32 mouse cellular contexts compared by ENCODE assay signal in genomic region chr7:141301386-141301785, GRCm38 (mm10). TPM values are rescaled to one million over a fixed set of nuclear protein-coding genes. Genes with fewer than 3 reads are reported as not detected.
DNase-seq lines count a peak whose midpoint lies in the region; ATAC-seq and TF ChIP-seq lines count a peak whose summit lies in the region.
"Had no signal": no experiment of that assay in that cellular context is flagged by ENCODE, and none has a peak within 500 bp of the region (broad histone marks: within the 10 kb centered on the region; RNA-seq: fewer than 3 reads in every experiment).

No protein-coding gene starts in this region.

- no peaks in the 10 kb centered on the region for H3K79me2 ChIP-seq in liver, adult 2 months (ENCODE audit: control insufficient read depth, insufficient read depth, low read length)

- no peak overlapping the region for H3K9ac ChIP-seq in intestine, postnatal 0 days (ENCODE audit: low read depth, low read length)
- H3K9ac ChIP-seq in intestine, embryonic 16.5 days (ENCODE audit: low read depth, low read length), result no peak overlapping the region
- no peak overlapping the region for H3K9ac ChIP-seq in liver, adult 2 months (ENCODE audit: low read depth, low read length)
- no peak overlapping the region for H3K9ac ChIP-seq in liver, postnatal 0 days (replicated peaks)
- H3K9ac ChIP-seq: forebrain, embryonic 12.5 days; hindbrain, embryonic 15.5 days; neural tube, embryonic 15.5 days; stomach, embryonic 15.5 days had no signal

- no peak for TF ChIP-seq CTCF in intestine, postnatal 0 days (IDR thresholded peaks at IDR 0.05; ENCODE audit: low read depth)
- no peak for TF ChIP-seq CTCF in liver, adult 2 months (IDR thresholded peaks at IDR 0.05; ENCODE audit: low read depth, low read length)
- no peak for TF ChIP-seq CTCF in liver, postnatal 0 days (IDR thresholded peaks at IDR 0.05; ENCODE audit: low read depth)

- H3K9me3 ChIP-seq in intestine, postnatal 0 days (ENCODE audit: control insufficient read depth), result no peaks in the 10 kb centered on the region
- H3K9me3 ChIP-seq in intestine, embryonic 16.5 days (ENCODE audit: control insufficient read depth, low read length), result no peaks in the 10 kb centered on the region
- H3K9me3 ChIP-seq in liver, postnatal 0 days (ENCODE audit: low read length), result no peaks in the 10 kb centered on the region
- H3K9me3 ChIP-seq: embryonic facial prominence, embryonic 13.5 days; forebrain, embryonic 12.5 days; hindbrain, embryonic 15.5 days; limb, embryonic 10.5 days; neural tube, embryonic 15.5 days; stomach, embryonic 15.5 days had no signal

- ATAC-seq in intestine, postnatal 0 days, result peak; percentile 42
- no peak for ATAC-seq in intestine, embryonic 16.5 days
- no peak for ATAC-seq in liver, postnatal 0 days
- ATAC-seq: lung, postnatal 0 days had no signal

- H3K4me2 ChIP-seq in intestine, postnatal 0 days (replicated peaks; ENCODE audit: low read depth), result no peak overlapping the region
- no peak overlapping the region for H3K4me2 ChIP-seq in intestine, embryonic 16.5 days (ENCODE audit: low read depth, low read length)
- no peak overlapping the region for H3K4me2 ChIP-seq in liver, postnatal 0 days (ENCODE audit: low read depth, low read length)
- H3K4me2 ChIP-seq: embryonic facial prominence, embryonic 13.5 days; forebrain, embryonic 12.5 days; heart, embryonic 11.5 days; hindbrain, embryonic 15.5 days; midbrain, embryonic 11.5 days; neural tube, embryonic 15.5 days; stomach, embryonic 15.5 days had no signal

- H3K4me3 ChIP-seq in intestine, postnatal 0 days (ENCODE audit: low read depth, low read length), result no peak overlapping the region
- H3K4me3 ChIP-seq in intestine, embryonic 16.5 days (ENCODE audit: low read length), result no peak overlapping the region
- no peak overlapping the region for H3K4me3 ChIP-seq in liver, adult 2 months (ENCODE audit: insufficient read depth, low read depth, low read length)
- no peak overlapping the region for H3K4me3 ChIP-seq in liver, postnatal 0 days (ENCODE audit: low read depth, low read length)
- H3K4me3 ChIP-seq: embryonic facial prominence, embryonic 13.5 days; erythroblast, embryonic 14.5 days; forebrain, embryonic 12.5 days; gastrocnemius, adult 2 months; hindbrain, embryonic 15.5 days; limb, embryonic 10.5 days; neural tube, embryonic 15.5 days; stomach, embryonic 15.5 days had no signal

- TF ChIP-seq EP300 in liver, postnatal 0 days (IDR thresholded peaks at IDR 0.05; ENCODE audit: low read depth), result no peak

- H3K4me1 ChIP-seq in intestine, postnatal 0 days (replicated peaks; ENCODE audit: control insufficient read depth, insufficient read depth, low read length), result no peaks in the 10 kb centered on the region
- H3K4me1 ChIP-seq in intestine, embryonic 16.5 days (ENCODE audit: control insufficient read depth, insufficient read depth, low read length), result no peaks in the 10 kb centered on the region
- H3K4me1 ChIP-seq in liver, adult 2 months (ENCODE audit: control insufficient read depth, insufficient read depth, low read length), result peaks cover 11% of the 10 kb centered on the region
- H3K4me1 ChIP-seq in liver, postnatal 0 days (ENCODE audit: insufficient read depth), result peaks cover 8% of the 10 kb centered on the region
- H3K4me1 ChIP-seq: embryonic facial prominence, embryonic 13.5 days; forebrain, embryonic 12.5 days; hindbrain, embryonic 15.5 days; limb, embryonic 10.5 days; neural tube, embryonic 15.5 days; stomach, embryonic 15.5 days had no signal

- TF ChIP-seq POLR2A in liver, adult 2 months (IDR thresholded peaks at IDR 0.05; ENCODE audit: extremely low read depth, insufficient read depth, low read length), result no peak

- intact Hi-C loops in left cerebral cortex, postnatal 4 days (cut with DNase I), result no loop called here
- intact Hi-C loops in gastrocnemius, postnatal 14 days (cut with DNase I; ENCODE audit: low total_unique reads), result no loop called here

- peak overlapping the region; percentile 66 for H3K27ac ChIP-seq in intestine, postnatal 0 days (ENCODE audit: low read depth, low read length)
- H3K27ac ChIP-seq in intestine, embryonic 16.5 days (ENCODE audit: low read length), result no peak overlapping the region
- peak overlapping the region; percentile 5 for H3K27ac ChIP-seq in liver, adult 2 months (replicated peaks; ENCODE audit: insufficient read depth, low read depth, low read length)
- H3K27ac ChIP-seq in liver, postnatal 0 days (ENCODE audit: low read depth), result no peak overlapping the region
- H3K27ac ChIP-seq: embryonic facial prominence, embryonic 13.5 days; forebrain, embryonic 12.5 days; gastrocnemius, adult 2 months; hindbrain, embryonic 15.5 days; limb, embryonic 10.5 days; macrophage; neural tube, embryonic 15.5 days; stomach, embryonic 15.5 days had no signal

- peak; percentile 93 for DNase-seq in liver, adult 2 months (ENCODE audit: extremely low read depth, low read depth, low spot score)
- no peak for DNase-seq in liver, postnatal 0 days
- peak; percentile 62 for DNase-seq in cerebellum, adult 8-10 months
- peak; percentile 87 to 88 for DNase-seq in cerebellum, postnatal 25 days
- no peak for DNase-seq in left cerebral cortex, postnatal 4 days
- no peak for DNase-seq in gastrocnemius, postnatal 14 days
- DNase-seq: embryo, embryonic 11 days; gastrocnemius, adult 2 months; liver; right cerebral cortex, adult 18-20 months; right cerebral cortex, postnatal 4 days; thymus, postnatal 25 days had no signal

- H3K36me3 ChIP-seq in intestine, postnatal 0 days (ENCODE audit: control insufficient read depth, insufficient read depth), result peaks cover 60% of the 10 kb centered on the region
- peaks cover 19% of the 10 kb centered on the region for H3K36me3 ChIP-seq in intestine, embryonic 16.5 days (ENCODE audit: control insufficient read depth, insufficient read depth, low read length)
- H3K36me3 ChIP-seq in liver, adult 2 months (ENCODE audit: control insufficient read depth, insufficient read depth, low read length), result no peaks in the 10 kb centered on the region
- H3K36me3 ChIP-seq in liver, postnatal 0 days (replicated peaks; ENCODE audit: insufficient read depth, low read length), result peaks cover 36% of the 10 kb centered on the region

- H3K27me3 ChIP-seq in intestine, postnatal 0 days (replicated peaks; ENCODE audit: control insufficient read depth, insufficient read depth, low read length), result no peaks in the 10 kb centered on the region
- no peaks in the 10 kb centered on the region for H3K27me3 ChIP-seq in intestine, embryonic 16.5 days (replicated peaks; ENCODE audit: control insufficient read depth, insufficient read depth, low read length)
- H3K27me3 ChIP-seq in liver, adult 2 months (ENCODE audit: control insufficient read depth, insufficient read depth, low read length), result no peaks in the 10 kb centered on the region
- H3K27me3 ChIP-seq in liver, postnatal 0 days (ENCODE audit: insufficient read depth, low read length), result no peaks in the 10 kb centered on the region
- H3K27me3 ChIP-seq: embryonic facial prominence, embryonic 13.5 days; hindbrain, embryonic 15.5 days; neural tube, embryonic 15.5 days; stomach, embryonic 15.5 days had no signal

- WGBS in intestine, postnatal 0 days, result 82% methylated on average over 9 of the region's 9 CpGs
- 96% methylated on average over 9 of the region's 9 CpGs for WGBS in intestine, embryonic 16.5 days
- WGBS in liver, adult 2 months, result 47% methylated on average over 9 of the region's 9 CpGs
- 91% methylated on average over 9 of the region's 9 CpGs for WGBS in liver, postnatal 0 days (ENCODE audit: insufficient replicate concordance)

RNA-seq across cellular contexts. Expression of gene Drd4, which starts 9.6 kb away (rescaled TPM):
- 0.33 and 0.38 TPM in 2 replicates for polyA plus RNA-seq in intestine, postnatal 0 days (2015; fragmentation: Nextera tagmentation; extraction: Ambion mirVana)
- 0.23 and 0.48 TPM in 2 replicates for polyA plus RNA-seq in intestine, embryonic 16.5 days (2015; fragmentation: Nextera tagmentation; extraction: Ambion mirVana)
- not detected in 2 replicates for total RNA-seq in liver, adult 2 months (2014; rRNA removed)
- polyA plus RNA-seq in liver, adult 2 months (2012; rRNA removed), result not detected in 2 replicates
- not detected in 2 replicates for polyA plus RNA-seq in liver, postnatal 0 days (2015; fragmentation: Nextera tagmentation; extraction: Ambion mirVana)
- total RNA-seq in left cerebral cortex, postnatal 4 days (2021), result under 1 TPM; 0.48 to 0.54 TPM
- total RNA-seq in gastrocnemius, postnatal 14 days (2021), result under 1 TPM; 0.31 to 0.33 TPM
- total RNA-seq: gastrocnemius, adult 2 months; hematopoietic stem cell, adult 5-6 weeks; MEL had no signal
- polyA plus RNA-seq: erythroblast, embryonic 14.5 days; liver, embryonic 16.5 days; macrophage had no signal

RNA-seq across cellular contexts. Expression of gene Sct, which starts 22.5 kb away (rescaled TPM):
- polyA plus RNA-seq in intestine, postnatal 0 days (2015; fragmentation: Nextera tagmentation; extraction: Ambion mirVana), result 348 and 368 TPM in 2 replicates
- 304 and 334 TPM in 2 replicates for polyA plus RNA-seq in intestine, embryonic 16.5 days (2015; fragmentation: Nextera tagmentation; extraction: Ambion mirVana)
- total RNA-seq in liver, adult 2 months (2014; rRNA removed), result not detected in 2 replicates
- not detected in 2 replicates for polyA plus RNA-seq in liver, adult 2 months (2012; rRNA removed)
- not detected in 2 replicates for polyA plus RNA-seq in liver, postnatal 0 days (2015; fragmentation: Nextera tagmentation; extraction: Ambion mirVana)
- under 1 TPM; 0.62 to 0.86 TPM for total RNA-seq in left cerebral cortex, postnatal 4 days (2021)
- 1 to 10 TPM in 1 of 2 experiments, under 1 TPM in 1; 0.92 to 1.0 TPM for total RNA-seq in gastrocnemius, postnatal 14 days (2021)
- total RNA-seq: gastrocnemius, adult 2 months; hematopoietic stem cell, adult 5-6 weeks; layer of hippocampus, postnatal 14 days; left cerebral cortex, adult 8-10 months; MEL had no signal
- polyA plus RNA-seq: erythroblast, embryonic 14.5 days; macrophage had no signal

RNA-seq across cellular contexts. Expression of gene Cdhr5, which starts 24.8 kb away (rescaled TPM):
- 914 and 971 TPM in 2 replicates for polyA plus RNA-seq in intestine, postnatal 0 days (2015; fragmentation: Nextera tagmentation; extraction: Ambion mirVana)
- polyA plus RNA-seq in intestine, embryonic 16.5 days (2015; fragmentation: Nextera tagmentation; extraction: Ambion mirVana), result 167 and 234 TPM in 2 replicates
- total RNA-seq in liver, adult 2 months (2014; rRNA removed), result 18.5 and 40.3 TPM in 2 replicates
- 31.2 and 31.7 TPM in 2 replicates for polyA plus RNA-seq in liver, adult 2 months (2012; rRNA removed)
- polyA plus RNA-seq in liver, postnatal 0 days (2015; fragmentation: Nextera tagmentation; extraction: Ambion mirVana), result 1.1 and 1.3 TPM in 2 replicates
- total RNA-seq in left cerebral cortex, postnatal 4 days (2021), result not detected
- total RNA-seq in gastrocnemius, postnatal 14 days (2021), result under 1 TPM; 0.44 to 0.59 TPM
- total RNA-seq: gastrocnemius, adult 2 months; hematopoietic stem cell, adult 5-6 weeks; layer of hippocampus, postnatal 14 days; left cerebral cortex, adult 8-10 months; MEL had no signal
- polyA plus RNA-seq: embryonic facial prominence, embryonic 13.5 days; erythroblast, embryonic 14.5 days; forebrain, embryonic 12.5 days; frontal cortex, adult 2 months; heart, embryonic 11.5 days; heart, postnatal 0 days; hindbrain, embryonic 15.5 days; limb, embryonic 10.5 days; lung, postnatal 0 days; macrophage; midbrain, embryonic 11.5 days; neural tube, embryonic 15.5 days had no signal

RNA-seq across cellular contexts. Expression of gene Deaf1, which starts 26.1 kb away (rescaled TPM):
- 52.8 and 55.7 TPM in 2 replicates for polyA plus RNA-seq in intestine, postnatal 0 days (2015; fragmentation: Nextera tagmentation; extraction: Ambion mirVana)
- 61.0 and 64.4 TPM in 2 replicates for polyA plus RNA-seq in intestine, embryonic 16.5 days (2015; fragmentation: Nextera tagmentation; extraction: Ambion mirVana)
- total RNA-seq in liver, adult 2 months (2014; rRNA removed), result 3.1 and 5.8 TPM in 2 replicates
- polyA plus RNA-seq in liver, adult 2 months (2012; rRNA removed), result 6.9 and 7.8 TPM in 2 replicates
- polyA plus RNA-seq in liver, postnatal 0 days (2015; fragmentation: Nextera tagmentation; extraction: Ambion mirVana), result 10.7 and 11.9 TPM in 2 replicates
- 100 to 1,000 TPM; 246 to 267 TPM for total RNA-seq in left cerebral cortex, postnatal 4 days (2021)
- 10 to 100 TPM; 15.5 to 18.9 TPM for total RNA-seq in gastrocnemius, postnatal 14 days (2021)

RNA-seq across cellular contexts. Expression of gene Tmem80, which starts 26.2 kb away (rescaled TPM):
- 21.8 and 23.3 TPM in 2 replicates for polyA plus RNA-seq in intestine, postnatal 0 days (2015; fragmentation: Nextera tagmentation; extraction: Ambion mirVana)
- polyA plus RNA-seq in intestine, embryonic 16.5 days (2015; fragmentation: Nextera tagmentation; extraction: Ambion mirVana), result 32.4 and 34.2 TPM in 2 replicates
- total RNA-seq in liver, adult 2 months (2014; rRNA removed), result 8.9 and 10.3 TPM in 2 replicates
- polyA plus RNA-seq in liver, adult 2 months (2012; rRNA removed), result 14.3 and 20.9 TPM in 2 replicates
- polyA plus RNA-seq in liver, postnatal 0 days (2015; fragmentation: Nextera tagmentation; extraction: Ambion mirVana), result 9.2 and 11.9 TPM in 2 replicates
- 10 to 100 TPM; 21.1 to 21.9 TPM for total RNA-seq in left cerebral cortex, postnatal 4 days (2021)
- total RNA-seq in gastrocnemius, postnatal 14 days (2021), result 10 to 100 TPM in 1 of 2 experiments, 1 to 10 TPM in 1; 9.1 to 11.1 TPM

Comparison
In these comparisons a context has a peak if more than half of its experiments do, and no peak if none do; other contexts are left out.
1. H3K27ac ChIP-seq: peak in intestine, postnatal 0 days (single experiment) and liver, adult 2 months (single experiment); none in intestine, embryonic 16.5 days (single experiment) and liver, postnatal 0 days (single experiment).
2. DNase-seq: peak in liver, adult 2 months (single experiment), cerebellum, adult 8-10 months (single experiment) and cerebellum, postnatal 25 days (2 of 2); none in liver, postnatal 0 days (single experiment), left cerebral cortex, postnatal 4 days (single experiment) and gastrocnemius, postnatal 14 days (single experiment).
3. RNA of gene Cdhr5, which starts 24.8 kb away (polyA plus RNA-seq): 914 to 971 TPM in intestine, postnatal 0 days, 167 to 234 TPM in intestine, embryonic 16.5 days and 31.2 to 31.7 TPM in liver, adult 2 months; 1.1 to 1.3 TPM in liver, postnatal 0 days; every median in the first group is over 10 times any median in the second.
4. RNA of gene Sct, which starts 22.5 kb away (polyA plus RNA-seq): 348 to 368 TPM in intestine, postnatal 0 days and 304 to 334 TPM in intestine, embryonic 16.5 days; not detected in liver, postnatal 0 days and not detected in liver, adult 2 months; every median in the first group is over 100 times any median in the second.